Mouse (Mus musculus) heart, embryonic 14.5 days (tissue): ENCODE results near the gene Crybb3. TPM values are rescaled to one million over a fixed set of nuclear protein-coding genes. Genes with fewer than 3 reads are reported as not detected.
"Not testable (repeated sequence)": the region's sequence is repeated elsewhere in the genome, so short reads cannot be mapped to it uniquely, and the experiment has no call there.

Experiments used
- ATAC-seq: fragments of 200-750 bp; cut with Nextera tagmentation; 2 replicates; pipeline ENCODE4 v1.8.0; 2017; ENCODE audit warnings: low read depth, moderate TSS enrichment; ENCODE audit not compliant: insufficient number of reproducible peaks, insufficient read depth, low FRiP score
- H3K27ac ChIP-seq, 2 experiments: fragments of 200-500 bp in 1 of 2; fragments of 300-500 bp in 1 of 2; sonication (generic) in 1 of 2; replicated peaks in 1 of 2; 2 replicates each; pipeline ENCODE4 v1.5.1; 2012 to 2014; ENCODE audit warnings: low read depth in 2 of 2, low read length in 2 of 2, control low read depth in 1 of 2, mild to moderate bottlenecking in 1 of 2, mixed read lengths in 1 of 2; ENCODE audit not compliant: control insufficient read depth in 1 of 2, insufficient read depth in 1 of 2
- H3K27me3 ChIP-seq: fragments of 300-500 bp; sonication (generic); 2 replicates; pipeline ENCODE4 v1.6.1; 2014; ENCODE audit warnings: mild to moderate bottlenecking, low read length, control low read depth; ENCODE audit not compliant: control insufficient read depth, insufficient read depth
- H3K36me3 ChIP-seq: fragments of 300-500 bp; sonication (generic); 2 replicates; pipeline ENCODE4 v1.6.1; 2014; ENCODE audit warnings: mild to moderate bottlenecking, control low read depth, low read length, mixed read lengths; ENCODE audit not compliant: control insufficient read depth, insufficient read depth
- H3K4me1 ChIP-seq, 2 experiments: fragments of 200-500 bp in 1 of 2; fragments of 300-500 bp in 1 of 2; sonication (generic) in 1 of 2; 2 replicates each; pipeline ENCODE4 v1.6.1; 2012 to 2014; ENCODE audit warnings: low read length in 2 of 2, control low read depth in 1 of 2, mixed read lengths in 1 of 2; ENCODE audit not compliant: control insufficient read depth in 2 of 2, insufficient read depth in 2 of 2
- H3K4me2 ChIP-seq: fragments of 300-500 bp; sonication (generic); 2 replicates; pipeline ENCODE4 v1.6.1; 2014; ENCODE audit warnings: mild to moderate bottlenecking, low read length
- H3K4me3 ChIP-seq, 2 experiments: fragments of 200-500 bp in 1 of 2; fragments of 300-500 bp in 1 of 2; sonication (generic) in 1 of 2; 2 replicates each; pipeline ENCODE4 v1.5.1; 2012 to 2014; ENCODE audit warnings: low read length in 2 of 2, mild to moderate bottlenecking in 2 of 2, control low read depth in 1 of 2, low read depth in 1 of 2, moderate library complexity in 1 of 2; ENCODE audit not compliant: control insufficient read depth in 1 of 2, insufficient read depth in 1 of 2
- H3K9ac ChIP-seq: fragments of 300-500 bp; sonication (generic); 2 replicates; pipeline ENCODE4 v1.6.1; 2014; ENCODE audit warnings: mild to moderate bottlenecking, low read length
- H3K9me3 ChIP-seq: fragments of 300-500 bp; sonication (generic); 2 replicates; pipeline ENCODE4 v1.6.1; 2016; ENCODE audit warnings: low read length, control low read depth; ENCODE audit not compliant: control insufficient read depth
- WGBS: fragments of 180-500 bp; shearing (Covaris S2); extraction: QIAGEN DNeasy Blood & Tissue Kit; methylation state at CpG from one replicate; pipeline ENCODE4 v1.1.7; 2014; 5-methylcytosine and 5-hydroxymethylcytosine counted together
- polyA plus RNA-seq: library from polyadenylated mRNA; unstranded; fragments of >200 nt; fragmentation: Nextera tagmentation; extraction: Ambion mirVana; gene quantifications from 2 replicates; pipeline ENCODE4 v1.2.1, GENCODE M21; 2014

The Crybb3 gene
- polyA plus RNA-seq, 1 experiment from 2014 or later = 0.91 TPM

GRCm38 (mm10) chr5:113111336-113111735 lies 30.0 kb upstream of the Crybb3 start:
- H3K36me3 ChIP-seq = no peaks in the 10 kb centered on the region
- peak overlapping the region; percentile 50; the same call in 1 of the 2 replicates for H3K9ac ChIP-seq
- H3K9me3 ChIP-seq = no peaks in the 10 kb centered on the region
- peak overlapping the region; percentile 22; the same call in 1 of the 2 replicates for H3K4me2 ChIP-seq
- peak overlapping the region; percentile 50 to 91 for H3K27ac ChIP-seq
- H3K27me3 ChIP-seq = no peaks in the 10 kb centered on the region
- 4% methylated on average over 4 of the region's 4 CpGs for WGBS
- H3K4me1 ChIP-seq = peaks cover 69 to 90% of the 10 kb centered on the region in 2 experiments
- no peak for ATAC-seq
- H3K4me3 ChIP-seq = no peak overlapping the region

- peaks cover 66 to 85% of the 10 kb centered on the region in 2 experiments for H3K4me1 ChIP-seq
- peak overlapping the region; percentile 50 for H3K9ac ChIP-seq
Measured at GRCm38 (mm10) chr5:113110929-113111328, 29.5 kb upstream of the Crybb3 start.

GRCm38 (mm10) chr5:113109651-113110050 lies 28.3 kb upstream of the Crybb3 start:
- H3K36me3 ChIP-seq, H3K27ac ChIP-seq, H3K9me3 ChIP-seq, H3K27me3 ChIP-seq, H3K4me2 ChIP-seq, ATAC-seq, H3K9ac ChIP-seq, H3K4me3 ChIP-seq: not testable (repeated sequence)
- whole genome bisulfite sequencing = 94% methylated on average over 2 of the region's 2 CpGs
- H3K4me1 ChIP-seq = peaks cover 55 to 78% of the 10 kb centered on the region in 2 experiments

More at GRCm38 (mm10) chr5:113110929-113111328, 29.5 kb upstream of the Crybb3 start:
- Histone ChIP-seq H3K9me3 (no peaks in the 10 kb centered on the region), H3K27ac (peak overlapping the region; percentile 40 to 91), H3K4me2 (peak overlapping the region; percentile 14; the same call in 1 of the 2 replicates), H3K36me3 (no peaks in the 10 kb centered on the region), H3K4me3 (no peak overlapping the region), H3K27me3 (no peaks in the 10 kb centered on the region)
- 0% methylated on average over 1 of the region's 1 CpGs for WGBS
- no peak for ATAC-seq

- Histone ChIP-seq H3K4me2 (peak overlapping the region; percentile 38), H3K9ac (no peak overlapping the region; the same call in 1 of the 2 replicates), H3K4me3 (no peak overlapping the region), H3K27ac (peak overlapping the region; percentile 84 to 89), H3K9me3 (no peaks in the 10 kb centered on the region), H3K36me3 (no peaks in the 10 kb centered on the region), H3K27me3 (no peaks in the 10 kb centered on the region), H3K4me1 (peaks cover 48 to 71% of the 10 kb centered on the region in 2 experiments)
- 17% methylated on average over 11 of the region's 11 CpGs for WGBS
- no peak for ATAC-seq
Measured at GRCm38 (mm10) chr5:113108165-113108764, 26.9 kb upstream of the Crybb3 start.

- WGBS = 39% methylated on average over 3 of the region's 3 CpGs
- peaks cover 44 to 71% of the 10 kb centered on the region in 2 experiments for H3K4me1 ChIP-seq
- ATAC-seq = peak; percentile 46; the same call in 1 of the 2 replicates
Measured at GRCm38 (mm10) chr5:113107709-113108108, 26.3 kb upstream of the Crybb3 start.

DNA sequence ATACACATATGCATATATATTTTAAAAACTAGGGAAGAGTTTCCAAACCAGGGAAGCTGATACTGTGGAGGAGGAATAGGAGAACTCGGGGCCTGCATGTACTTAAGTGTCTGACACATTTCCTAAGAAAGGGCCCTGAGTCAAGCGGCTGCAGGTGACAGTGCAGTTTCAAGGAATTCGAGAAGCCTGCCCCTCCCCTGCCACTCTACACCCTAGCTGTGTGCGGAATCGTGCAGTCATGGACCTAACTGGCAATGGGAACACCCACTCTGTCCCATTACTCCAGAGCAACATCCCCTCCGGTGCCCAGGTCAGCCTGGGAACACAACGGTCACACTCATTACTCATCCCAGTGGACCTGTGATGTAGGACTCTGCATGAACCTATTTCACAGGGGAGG lies 25.2 kb upstream of the Crybb3 start:
- H3K36me3 ChIP-seq = no peaks in the 10 kb centered on the region
- H3K4me3 ChIP-seq = no peak overlapping the region
- H3K9me3 ChIP-seq = no peaks in the 10 kb centered on the region
- H3K4me2 ChIP-seq = no peak overlapping the region
- no peaks in the 10 kb centered on the region for H3K27me3 ChIP-seq
- H3K9ac ChIP-seq = peak overlapping the region; percentile 21; the same call in 1 of the 2 replicates
- WGBS = 65% methylated on average over 7 of the region's 7 CpGs
- peak overlapping the region in 1 of 2 experiments; percentile 84; a peak in 2 of 4 replicates for H3K27ac ChIP-seq
- peaks cover 47 to 71% of the 10 kb centered on the region in 2 experiments for H3K4me1 ChIP-seq
- ATAC-seq = no peak

More at GRCm38 (mm10) chr5:113107709-113108108, 26.3 kb upstream of the Crybb3 start:
- H3K27ac ChIP-seq = peak overlapping the region; percentile 84 to 89
- no peaks in the 10 kb centered on the region for H3K36me3 ChIP-seq
- no peak overlapping the region for H3K4me3 ChIP-seq
- no peak overlapping the region; the same call in 1 of the 2 replicates for H3K9ac ChIP-seq
- no peaks in the 10 kb centered on the region for H3K9me3 ChIP-seq
- peak overlapping the region; percentile 38; the same call in 1 of the 2 replicates for H3K4me2 ChIP-seq
- no peaks in the 10 kb centered on the region for H3K27me3 ChIP-seq

DNA sequence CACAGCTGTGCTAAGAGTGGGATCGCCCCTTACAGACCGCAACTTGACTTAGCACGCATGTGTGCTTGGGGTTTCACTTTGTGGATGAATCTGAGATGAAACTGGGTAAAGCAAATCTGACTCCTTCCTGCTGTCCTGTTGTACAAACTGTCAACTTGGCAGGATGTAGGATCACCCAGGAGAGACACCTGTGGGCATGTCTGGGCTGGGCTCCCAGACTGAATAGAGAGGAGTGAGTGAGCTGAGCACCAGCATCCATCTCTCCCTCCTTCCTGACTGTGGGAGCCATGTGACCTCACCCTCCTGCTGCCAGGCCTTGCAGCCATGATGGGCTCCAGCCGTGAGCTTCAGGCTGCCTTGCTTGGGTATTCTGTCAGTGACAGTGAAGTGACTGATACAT lies 24.1 kb upstream of the Crybb3 start:
- peaks cover 10% of the 10 kb centered on the region for H3K36me3 ChIP-seq
- H3K4me2 ChIP-seq = no peak overlapping the region
- H3K4me1 ChIP-seq = peaks cover 42 to 64% of the 10 kb centered on the region in 2 experiments
- H3K27me3 ChIP-seq = no peaks in the 10 kb centered on the region
- no peak overlapping the region for H3K9ac ChIP-seq
- H3K9me3 ChIP-seq = no peaks in the 10 kb centered on the region
- H3K27ac ChIP-seq = no peak overlapping the region
- WGBS = 81% methylated on average over 4 of the region's 4 CpGs
- no peak overlapping the region for H3K4me3 ChIP-seq
- ATAC-seq = no peak
